Mouse (Mus musculus): ENCODE measurements around the gene Tnks2.

DNA sequence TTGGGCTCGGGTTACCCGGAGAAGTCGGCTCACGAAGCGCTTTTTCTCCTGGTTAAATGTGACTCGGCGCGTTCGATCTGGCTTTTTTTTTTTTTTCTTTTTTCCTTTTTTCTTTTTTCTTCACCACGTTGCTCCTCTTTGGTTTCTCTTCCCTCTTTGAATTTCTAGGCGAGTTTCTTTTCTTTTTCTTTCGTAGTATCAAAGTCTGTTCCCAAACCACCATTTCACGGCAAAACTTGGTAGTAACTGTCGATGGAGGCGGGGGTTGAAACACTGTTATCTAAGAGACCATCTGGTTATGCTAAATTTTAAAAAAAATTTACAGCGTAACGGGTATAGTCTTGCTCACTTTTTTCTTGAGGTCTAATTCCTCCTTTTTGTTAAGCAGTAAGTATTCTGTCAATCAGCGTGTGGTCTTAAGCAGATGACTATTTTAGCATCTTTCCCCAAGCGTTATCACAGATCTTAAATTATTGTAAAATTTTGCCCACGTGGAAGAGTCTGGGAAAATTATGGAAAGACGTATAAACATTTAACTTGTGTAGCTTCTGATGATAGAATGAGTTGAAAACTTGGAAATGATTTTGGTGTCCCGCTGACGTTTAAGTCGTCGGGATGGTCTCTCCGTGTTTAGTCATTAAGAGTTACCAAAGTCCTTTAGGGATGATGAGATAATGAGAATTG, 92.7 kb downstream of the Tnks2 start:
- TF ChIP-seq CTCF (IDR thresholded peaks at IDR 0.05; ENCODE audit: low read depth, low read length) = no peak
- TF ChIP-seq POLR2A (IDR thresholded peaks at IDR 0.05; ENCODE audit: borderline replicate concordance, low read depth, low read length) = no peak
